Mouse (Mus musculus): ENCODE results near the gene Serac1. TPM values are rescaled to one million over a fixed set of nuclear protein-coding genes. Genes with fewer than 3 reads are reported as not detected.
"Not testable (repeated sequence)": the region's sequence is repeated elsewhere in the genome, so short reads cannot be mapped to it uniquely, and the experiment has no call there.

The Serac1 gene
- polyA plus RNA-seq, 1 experiment from 2014 or later, result 7.9 TPM

DNA sequence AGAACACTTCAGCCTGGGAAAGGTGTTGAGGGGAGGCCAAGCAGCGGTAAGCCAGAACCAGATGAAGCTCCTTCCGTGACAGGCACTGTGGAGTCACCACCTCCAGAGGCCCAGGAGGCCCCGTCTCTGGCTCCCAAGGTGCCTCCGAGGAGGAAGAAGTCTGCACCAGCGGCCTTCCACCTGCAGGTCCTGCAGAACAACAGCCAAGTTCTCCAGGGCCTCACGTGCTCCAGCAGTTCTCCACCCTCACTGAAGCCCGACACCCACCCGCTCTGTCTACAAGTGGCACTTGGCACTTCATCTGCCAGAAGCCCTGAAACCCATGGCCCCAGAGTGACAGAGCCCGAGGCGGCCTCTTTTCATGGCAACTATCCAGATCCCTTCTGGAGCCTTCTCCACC is 42.0 kb downstream of the Serac1 start:
- 89% methylated on average over 10 of the region's 10 CpGs for WGBS
- Histone ChIP-seq H3K27me3 (ENCODE audit: control insufficient read depth, insufficient read depth, low read length) (no peaks in the 10 kb centered on the region), H3K4me2 (no peak overlapping the region), H3K4me3 (ENCODE audit: low read depth, low read length) (no peak overlapping the region), H3K36me3 (ENCODE audit: control insufficient read depth, insufficient read depth, low read length) (no peaks in the 10 kb centered on the region), H3K9ac (ENCODE audit: low read length) (no peak overlapping the region), H3K27ac (ENCODE audit: low read depth, low read length) (no peak overlapping the region), H3K4me1 (ENCODE audit: control insufficient read depth, insufficient read depth, low read length) (no peaks in the 10 kb centered on the region), H3K9me3 (ENCODE audit: control insufficient read depth, low read length) (no peaks in the 10 kb centered on the region)
- ATAC-seq (ENCODE audit: low FRiP score) (no peak), DNase-seq (ENCODE audit: low spot score, missing footprints) (no peak)

DNA sequence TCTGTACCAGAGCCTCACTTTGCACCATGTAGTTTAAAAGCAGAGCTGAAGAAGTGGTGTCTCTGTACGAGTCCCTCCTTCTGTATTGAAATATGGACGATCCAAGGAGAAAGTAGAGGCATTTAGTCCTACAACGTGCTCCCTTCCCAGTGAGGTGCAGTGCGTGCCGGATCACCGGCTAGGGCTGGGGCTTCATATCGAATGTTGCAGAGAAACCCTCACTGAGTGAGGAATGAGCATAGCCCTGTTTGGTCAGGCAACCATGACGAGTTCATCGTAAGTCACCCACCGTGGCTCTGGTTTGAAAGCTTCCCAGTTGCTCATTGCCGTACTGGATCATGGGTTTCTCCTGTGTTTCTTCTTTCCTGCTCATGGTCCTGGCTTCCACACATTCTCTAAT is 42.7 kb downstream of the Serac1 start:
- Histone ChIP-seq H3K27me3 (ENCODE audit: control insufficient read depth, insufficient read depth, low read length) (no peaks in the 10 kb centered on the region), H3K9me3 (ENCODE audit: control insufficient read depth, low read length) (no peaks in the 10 kb centered on the region), H3K4me2 (no peak overlapping the region), H3K4me1 (ENCODE audit: control insufficient read depth, insufficient read depth, low read length) (no peaks in the 10 kb centered on the region), H3K9ac (ENCODE audit: low read length) (no peak overlapping the region), H3K36me3 (ENCODE audit: control insufficient read depth, insufficient read depth, low read length) (no peaks in the 10 kb centered on the region), H3K4me3 (ENCODE audit: low read depth, low read length) (no peak overlapping the region), H3K27ac (ENCODE audit: low read depth, low read length) (no peak overlapping the region)
- DNase-seq (ENCODE audit: low spot score, missing footprints) (no peak), ATAC-seq (ENCODE audit: low FRiP score) (no peak)
- WGBS, result 90% methylated on average over 11 of the region's 11 CpGs

- H3K36me3 ChIP-seq (ENCODE audit: control insufficient read depth, insufficient read depth, low read length), result no peaks in the 10 kb centered on the region
- H3K9me3 ChIP-seq (ENCODE audit: control insufficient read depth, low read length), result no peaks in the 10 kb centered on the region
- H3K4me3 ChIP-seq (ENCODE audit: low read depth, low read length), result no peak overlapping the region
- H3K9ac ChIP-seq (ENCODE audit: low read length), result no peak overlapping the region
- H3K27ac ChIP-seq (ENCODE audit: low read depth, low read length), result no peak overlapping the region
- H3K4me1 ChIP-seq (ENCODE audit: control insufficient read depth, insufficient read depth, low read length), result no peaks in the 10 kb centered on the region
- no peak for ATAC-seq (ENCODE audit: low FRiP score)
- 88% methylated on average over 8 of the region's 8 CpGs for WGBS
- H3K4me2 ChIP-seq, result no peak overlapping the region
- DNase-seq (ENCODE audit: low spot score, missing footprints), result no peak
- no peaks in the 10 kb centered on the region for H3K27me3 ChIP-seq (ENCODE audit: control insufficient read depth, insufficient read depth, low read length)
Observed at GRCm38 (mm10) chr17:6036458-6036857, 43.1 kb downstream of the Serac1 start.

- DNase-seq (ENCODE audit: low spot score, missing footprints) (no peak), ATAC-seq (ENCODE audit: low FRiP score) (no peak)
- Histone ChIP-seq H3K9ac (ENCODE audit: low read length) (no peak overlapping the region), H3K4me1 (ENCODE audit: control insufficient read depth, insufficient read depth, low read length) (no peaks in the 10 kb centered on the region), H3K27me3 (ENCODE audit: control insufficient read depth, insufficient read depth, low read length) (no peaks in the 10 kb centered on the region), H3K4me2 (no peak overlapping the region), H3K36me3 (ENCODE audit: control insufficient read depth, insufficient read depth, low read length) (no peaks in the 10 kb centered on the region), H3K4me3 (ENCODE audit: low read depth, low read length) (no peak overlapping the region), H3K9me3 (ENCODE audit: control insufficient read depth, low read length) (no peaks in the 10 kb centered on the region), H3K27ac (ENCODE audit: low read depth, low read length) (no peak overlapping the region)
- 43% methylated on average over 8 of the region's 8 CpGs for WGBS
Observed at GRCm38 (mm10) chr17:6035661-6036060, 43.9 kb downstream of the Serac1 start.

GRCm38 (mm10) chr17:6025831-6026230 is 53.7 kb downstream of the Serac1 start:
- Histone ChIP-seq H3K27ac (ENCODE audit: low read depth, low read length) (no peak overlapping the region), H3K9me3 (ENCODE audit: control insufficient read depth, low read length) (no peaks in the 10 kb centered on the region), H3K27me3 (ENCODE audit: control insufficient read depth, insufficient read depth, low read length) (no peaks in the 10 kb centered on the region), H3K4me2 (no peak overlapping the region), H3K4me1 (ENCODE audit: control insufficient read depth, insufficient read depth, low read length) (no peaks in the 10 kb centered on the region), H3K36me3 (ENCODE audit: control insufficient read depth, insufficient read depth, low read length) (no peaks in the 10 kb centered on the region), H3K4me3 (ENCODE audit: low read depth, low read length) (no peak overlapping the region), H3K9ac (ENCODE audit: low read length) (no peak overlapping the region)
- ATAC-seq (ENCODE audit: low FRiP score), result no peak
- 84% methylated on average over 7 of the region's 7 CpGs for WGBS
- DNase-seq (ENCODE audit: low spot score, missing footprints), result no peak

GRCm38 (mm10) chr17:6021374-6021789 is 58.2 kb downstream of the Serac1 start:
- H3K4me1 ChIP-seq (ENCODE audit: control insufficient read depth, insufficient read depth, low read length); H3K27ac ChIP-seq (ENCODE audit: low read depth, low read length); DNase-seq (ENCODE audit: low spot score, missing footprints); H3K9me3 ChIP-seq (ENCODE audit: control insufficient read depth, low read length); H3K9ac ChIP-seq (ENCODE audit: low read length); H3K4me3 ChIP-seq (ENCODE audit: low read depth, low read length); H3K36me3 ChIP-seq (ENCODE audit: control insufficient read depth, insufficient read depth, low read length); H3K27me3 ChIP-seq (ENCODE audit: control insufficient read depth, insufficient read depth, low read length); ATAC-seq (ENCODE audit: low FRiP score): not testable (repeated sequence)
- WGBS, result 53% methylated on average over 5 of the region's 5 CpGs
- H3K4me2 ChIP-seq, result peak overlapping the region; percentile 15; the same call in 1 of the 2 replicates

DNA sequence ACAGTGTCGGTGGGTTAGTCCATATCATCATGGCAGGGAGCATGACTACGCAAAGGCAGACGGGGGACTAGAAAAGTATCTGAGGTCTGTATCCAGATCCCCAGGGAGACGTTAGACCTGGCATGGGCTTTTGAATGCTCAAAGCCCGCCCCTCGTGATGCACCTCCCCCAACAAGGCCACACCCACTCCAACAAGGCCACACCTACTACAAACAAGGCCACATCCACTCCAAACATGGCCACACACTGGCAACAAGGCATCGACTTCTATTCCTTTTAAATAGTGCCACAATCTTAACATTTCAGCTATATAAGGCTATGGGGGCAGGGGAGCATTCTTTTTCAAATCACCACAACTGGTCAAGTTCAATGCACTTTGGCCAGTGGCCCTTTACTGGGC is 58.9 kb downstream of the Serac1 start:
- no peak overlapping the region for H3K27ac ChIP-seq (ENCODE audit: low read depth, low read length)
- H3K4me3 ChIP-seq (ENCODE audit: low read depth, low read length), result no peak overlapping the region
- DNase-seq (ENCODE audit: low spot score, missing footprints) (no peak), ATAC-seq (ENCODE audit: low FRiP score) (no peak)
- H3K9ac ChIP-seq (ENCODE audit: low read length), result no peak overlapping the region
- no peaks in the 10 kb centered on the region for H3K27me3 ChIP-seq (ENCODE audit: control insufficient read depth, insufficient read depth, low read length)
- no peaks in the 10 kb centered on the region for H3K36me3 ChIP-seq (ENCODE audit: control insufficient read depth, insufficient read depth, low read length)
- H3K4me2 ChIP-seq, result no peak overlapping the region
- 67% methylated on average over 7 of the region's 7 CpGs for WGBS
- no peaks in the 10 kb centered on the region for H3K4me1 ChIP-seq (ENCODE audit: control insufficient read depth, insufficient read depth, low read length)
- H3K9me3 ChIP-seq (ENCODE audit: control insufficient read depth, low read length), result no peaks in the 10 kb centered on the region

DNA sequence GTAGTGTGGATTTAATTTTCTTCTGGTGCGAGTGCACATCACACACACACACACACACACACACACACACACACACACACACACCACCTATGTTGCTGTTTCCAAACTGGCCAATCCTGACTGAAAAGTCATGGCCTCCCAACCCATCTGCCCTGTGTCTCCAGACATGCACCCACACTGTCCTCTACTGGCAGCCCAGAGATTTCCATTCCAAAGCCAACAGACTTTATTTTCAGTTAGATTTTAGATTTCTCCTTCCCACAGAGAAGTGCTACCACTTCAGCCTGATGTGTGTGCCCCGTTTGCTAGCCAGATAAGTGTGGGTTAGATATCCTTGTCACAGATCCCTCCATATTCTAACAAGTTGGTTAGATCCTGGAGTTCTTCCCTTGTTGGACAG is 59.8 kb downstream of the Serac1 start:
- Histone ChIP-seq H3K4me1 (ENCODE audit: control insufficient read depth, insufficient read depth, low read length) (no peaks in the 10 kb centered on the region), H3K27ac (ENCODE audit: low read depth, low read length) (no peak overlapping the region), H3K27me3 (ENCODE audit: control insufficient read depth, insufficient read depth, low read length) (no peaks in the 10 kb centered on the region), H3K4me2 (no peak overlapping the region), H3K9me3 (ENCODE audit: control insufficient read depth, low read length) (no peaks in the 10 kb centered on the region), H3K9ac (ENCODE audit: low read length) (no peak overlapping the region), H3K36me3 (ENCODE audit: control insufficient read depth, insufficient read depth, low read length) (no peaks in the 10 kb centered on the region), H3K4me3 (ENCODE audit: low read depth, low read length) (no peak overlapping the region)
- WGBS, result 63% methylated on average over 2 of the region's 2 CpGs
- DNase-seq (ENCODE audit: low spot score, missing footprints), result no peak
- ATAC-seq (ENCODE audit: low FRiP score), result no peak

- Histone ChIP-seq H3K4me3 (ENCODE audit: low read depth, low read length) (no peak overlapping the region), H3K9me3 (ENCODE audit: control insufficient read depth, low read length) (no peaks in the 10 kb centered on the region), H3K27me3 (ENCODE audit: control insufficient read depth, insufficient read depth, low read length) (no peaks in the 10 kb centered on the region), H3K27ac (ENCODE audit: low read depth, low read length) (no peak overlapping the region), H3K4me2 (no peak overlapping the region), H3K4me1 (ENCODE audit: control insufficient read depth, insufficient read depth, low read length) (no peaks in the 10 kb centered on the region), H3K36me3 (ENCODE audit: control insufficient read depth, insufficient read depth, low read length) (no peaks in the 10 kb centered on the region), H3K9ac (ENCODE audit: low read length) (no peak overlapping the region)
- 72% methylated on average over 4 of the region's 4 CpGs for WGBS
- ATAC-seq (ENCODE audit: low FRiP score) (no peak), DNase-seq (ENCODE audit: low spot score, missing footprints) (no peak)
Observed at GRCm38 (mm10) chr17:6018348-6018747, 61.2 kb downstream of the Serac1 start.

GRCm38 (mm10) chr17:6017268-6017667 is 62.3 kb downstream of the Serac1 start:
- WGBS, result 71% methylated on average over 12 of the region's 12 CpGs

More at GRCm38 (mm10) chr17:6017268-6017667, 62.3 kb downstream of the Serac1 start:
- ATAC-seq (ENCODE audit: low FRiP score), result no peak
- Histone ChIP-seq H3K27ac (ENCODE audit: low read depth, low read length) (no peak overlapping the region), H3K4me3 (ENCODE audit: low read depth, low read length) (no peak overlapping the region), H3K4me2 (no peak overlapping the region), H3K9ac (ENCODE audit: low read length) (no peak overlapping the region), H3K4me1 (ENCODE audit: control insufficient read depth, insufficient read depth, low read length) (no peaks in the 10 kb centered on the region), H3K9me3 (ENCODE audit: control insufficient read depth, low read length) (no peaks in the 10 kb centered on the region), H3K36me3 (ENCODE audit: control insufficient read depth, insufficient read depth, low read length) (no peaks in the 10 kb centered on the region), H3K27me3 (ENCODE audit: control insufficient read depth, insufficient read depth, low read length) (no peaks in the 10 kb centered on the region)
- DNase-seq (ENCODE audit: low spot score, missing footprints), result no peak

Data from midbrain, embryonic 11.5 days (tissue).